Mouse (Mus musculus): ENCODE measurements around the gene Mgarp.
A peak's percentile ranks its signal among the peaks of the same experiment; 100 is the strongest.
"Not testable (repeated sequence)": the region's sequence is repeated elsewhere in the genome, so short reads cannot be mapped to it uniquely, and the experiment has no call there.

Mgarp gene

GRCm38 (mm10) chr3:51396219-51397068 is at the start of gene Mgarp:
TSS of gene Mgarp (minus strand) at chr3:51396738.
- peak; percentile 90 for DNase-seq

GRCm38 (mm10) chr3:51434871-51435595 is 38.5 kb upstream of the Mgarp start:
- no peak for DNase-seq

- not testable (repeated sequence) for DNase-seq
These were observed 37.8 kb upstream of the Mgarp start for GRCm38 (mm10) chr3:51434364-51434763.

- DNase-seq = no peak
These were observed 28.9 kb upstream of the Mgarp start for GRCm38 (mm10) chr3:51425394-51425793.

GRCm38 (mm10) chr3:51421921-51422320 is 25.4 kb upstream of the Mgarp start:
- DNase-seq = no peak

- no peak for DNase-seq
These were observed 21.4 kb upstream of the Mgarp start for GRCm38 (mm10) chr3:51417966-51418365.

- DNase-seq = no peak
These were observed 20.9 kb upstream of the Mgarp start for GRCm38 (mm10) chr3:51417485-51417884.

GRCm38 (mm10) chr3:51417135-51417458 is 20.6 kb upstream of the Mgarp start:
- DNase-seq = no peak

- peak; percentile 59 for DNase-seq
These were observed 20.0 kb upstream of the Mgarp start for GRCm38 (mm10) chr3:51416364-51417134.

GRCm38 (mm10) chr3:51416073-51416363 is 19.5 kb upstream of the Mgarp start:
- no peak for DNase-seq

- peak; percentile 97 for DNase-seq
These were observed 18.8 kb upstream of the Mgarp start, which contains the start of gene Naa15 for GRCm38 (mm10) chr3:51415098-51416072. TSS of gene Naa15 (plus strand) at chr3:51415148.

GRCm38 (mm10) chr3:51413276-51413675 is 16.7 kb upstream of the Mgarp start:
- no peak for DNase-seq

- no peak for DNase-seq
These were observed 15.9 kb upstream of the Mgarp start for GRCm38 (mm10) chr3:51412457-51412856.

GRCm38 (mm10) chr3:51408561-51409183 is 12.1 kb upstream of the Mgarp start, which contains the start of gene Ndufc1:
TSS of gene Ndufc1 (minus strand) at chr3:51408988.
- DNase-seq = peak; percentile 98

- DNase-seq = peak; percentile 31
These were observed 11.5 kb upstream of the Mgarp start for GRCm38 (mm10) chr3:51407870-51408560.

- no peak for DNase-seq
These were observed 6.1 kb upstream of the Mgarp start for GRCm38 (mm10) chr3:51402628-51403027.

GRCm38 (mm10) chr3:51402054-51402453 is 5.5 kb upstream of the Mgarp start:
- DNase-seq = not testable (repeated sequence)

- DNase-seq = no peak
These were observed 4.1 kb upstream of the Mgarp start for GRCm38 (mm10) chr3:51400682-51401081.

- no peak for DNase-seq
These were observed 3.0 kb upstream of the Mgarp start for GRCm38 (mm10) chr3:51399531-51399930.

- DNase-seq = no peak
These were observed 2.1 kb upstream of the Mgarp start for GRCm38 (mm10) chr3:51398667-51399066.

- DNase-seq = no peak
These were observed 1.3 kb upstream of the Mgarp start for GRCm38 (mm10) chr3:51397700-51398299.

Data from embryo, embryonic 11 days (tissue).